Mouse (Mus musculus) ES-Bruce4 (cell line): ENCODE results near the gene Cryl1.

ENCODE experiments used
- CTCF ChIP-seq: IDR thresholded peaks from one replicate; pipeline ENCODE4 v1.8.1; 2011; ENCODE audit warnings: low read depth, low read length
- EP300 ChIP-seq: IDR thresholded peaks from 2 replicates; pipeline ENCODE4 v1.6.1; 2011; ENCODE audit warnings: low read depth, low read length; ENCODE audit not compliant: insufficient read depth
- POLR2A ChIP-seq: IDR thresholded peaks from one replicate; pipeline ENCODE4 v1.8.1; 2011; ENCODE audit warnings: low read length; ENCODE audit not compliant: insufficient read depth

- TF ChIP-seq EP300 (no peak), POLR2A (no peak), CTCF (no peak)
Measured at GRCm38 (mm10) chr14:57385667-57386066, 12.7 kb downstream of the Cryl1 start.
